Mouse (Mus musculus): ENCODE measurements around the gene Cluap1. TPM values are rescaled to one million over a fixed set of nuclear protein-coding genes. Genes with fewer than 3 reads are reported as not detected.
A peak's percentile ranks its signal among the peaks of the same experiment; 100 is the strongest.

The Cluap1 gene
- polyA plus RNA-seq, 1 experiment: 10.1 TPM

DNA sequence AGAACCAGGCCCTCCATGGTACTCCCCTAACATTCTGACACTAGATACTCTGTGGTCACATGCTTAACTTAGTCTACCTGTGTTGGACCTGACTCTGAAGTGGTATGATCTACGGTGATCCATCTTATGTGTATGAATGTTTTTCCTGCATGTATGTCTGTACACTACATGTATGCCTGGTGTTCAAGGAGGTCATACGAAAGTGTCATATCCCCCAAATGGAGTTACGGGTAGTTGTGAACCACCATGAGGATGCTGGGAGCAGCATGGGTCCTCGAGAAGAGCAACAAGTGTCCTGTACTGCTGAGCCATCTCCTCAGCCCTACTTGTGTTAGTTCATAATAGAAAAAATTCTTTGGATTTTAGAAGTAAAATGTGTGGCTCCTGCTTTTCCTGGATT lies 32.3 kb upstream of the Cluap1 start:
- Histone ChIP-seq H3ac (ENCODE audit: control insufficient read depth, insufficient read length) (no peak overlapping the region), H3K4me2 (ENCODE audit: low read depth) (no peak overlapping the region), H3K27me3 (ENCODE audit: control insufficient read depth, insufficient read depth, insufficient read length) (no peaks in the 10 kb centered on the region), H3K79me2 (ENCODE audit: control insufficient read depth, insufficient read depth) (peaks cover 7% of the 10 kb centered on the region), H3K4me3 (no peak overlapping the region), H3K36me3 (ENCODE audit: control insufficient read depth, insufficient read depth) (peaks cover 12% of the 10 kb centered on the region)
- no peak for TF ChIP-seq POLR2AphosphoS2 (IDR thresholded peaks at IDR 0.05; ENCODE audit: insufficient read length, low read depth)
- no peak for TF ChIP-seq TCF3 (IDR thresholded peaks at IDR 0.05; ENCODE audit: insufficient read length, low read depth)
- TF ChIP-seq TCF12 (IDR thresholded peaks at IDR 0.05; ENCODE audit: insufficient read depth, poor library complexity, severe bottlenecking): no peak
- TF ChIP-seq REST (IDR thresholded peaks at IDR 0.05; ENCODE audit: insufficient read depth, insufficient read length): no peak
- no peak for TF ChIP-seq E2F4 (IDR thresholded peaks at IDR 0.05; ENCODE audit: insufficient read depth)
- TF ChIP-seq USF1 (IDR thresholded peaks at IDR 0.05; ENCODE audit: low read depth): no peak
- TF ChIP-seq CEBPB (IDR thresholded peaks at IDR 0.05; ENCODE audit: insufficient read depth, poor library complexity, severe bottlenecking): no peak
- no peak for TF ChIP-seq SRF (IDR thresholded peaks at IDR 0.05; ENCODE audit: control insufficient read depth, insufficient read length, low read depth)
- no peak for TF ChIP-seq POLR2A (IDR thresholded peaks at IDR 0.05; ENCODE audit: insufficient read length, low read depth)
- no peak for TF ChIP-seq MYOG (IDR thresholded peaks at IDR 0.05; ENCODE audit: control insufficient read depth in 1 of 3, insufficient read depth in 1 of 3, insufficient read length in 2 of 3, low read depth in 2 of 3)
- no peak for TF ChIP-seq MYOD1 (IDR thresholded peaks at IDR 0.05; ENCODE audit: control insufficient read depth in 1 of 3, insufficient read length in 2 of 3, low read depth in 2 of 3)
- no peak for TF ChIP-seq MAX (IDR thresholded peaks at IDR 0.05; ENCODE audit: low read depth)

DNA sequence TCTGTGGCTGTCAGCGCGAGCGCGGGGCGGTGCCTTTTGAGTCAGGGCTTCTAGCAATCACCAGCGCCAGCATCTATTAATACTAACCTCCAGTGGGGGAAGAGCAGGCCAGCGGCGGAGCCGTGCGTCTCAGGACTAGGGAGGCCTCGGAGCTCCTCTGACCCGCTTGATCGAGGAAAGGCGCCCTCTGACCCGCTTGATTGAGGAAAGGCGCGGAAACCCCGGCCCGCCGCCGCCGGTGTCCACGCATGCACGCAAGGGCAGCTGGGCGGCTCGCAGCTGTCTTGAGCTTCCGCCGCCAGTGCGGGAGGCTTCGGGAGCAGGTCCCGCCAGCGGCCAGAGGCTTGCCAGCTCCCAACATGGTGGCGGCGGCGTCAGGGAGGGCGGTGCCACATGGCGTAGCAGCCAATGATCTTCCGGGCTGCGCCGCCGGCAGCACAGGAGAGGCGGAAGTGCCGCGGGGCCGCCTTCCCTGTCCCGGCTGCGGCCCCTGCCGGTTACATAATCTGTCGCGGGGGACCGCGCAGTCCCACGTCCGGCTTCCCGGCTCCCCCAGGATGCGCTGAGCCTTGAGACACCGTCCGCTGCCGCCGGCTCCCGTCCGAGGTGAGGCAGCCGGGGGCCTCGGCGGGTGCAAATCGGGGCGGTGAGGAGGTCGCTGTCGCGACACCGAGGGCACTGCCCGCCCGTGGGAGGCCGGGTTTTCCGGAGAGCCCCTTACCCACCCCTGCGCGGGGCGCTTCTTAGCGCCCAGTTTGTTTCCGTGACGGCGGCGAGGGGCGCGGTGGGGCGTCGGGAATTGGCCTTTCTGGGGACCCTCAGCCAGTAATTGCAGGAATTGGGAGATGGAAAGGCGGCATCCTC lies 24.2 kb upstream of the Cluap1 start, which contains the start of the genes Zfp597 and Gm20695:
Zfp597 (minus strand) TSS at position 361 of the 864 bp plus-strand sequence.
Gm20695 (plus strand) TSS at position 448 of the 864 bp plus-strand sequence.
- H3K27me3 ChIP-seq (ENCODE audit: control insufficient read depth, insufficient read depth, insufficient read length): no peaks in the 10 kb centered on the region
- peaks cover 2% of the 10 kb centered on the region for H3K36me3 ChIP-seq (ENCODE audit: control insufficient read depth, insufficient read depth)
- TF ChIP-seq MYOD1 (IDR thresholded peaks at IDR 0.05; ENCODE audit: control insufficient read depth in 1 of 3, insufficient read length in 2 of 3, low read depth in 2 of 3) (peak in 2 of 3 experiments; percentile 72 to 82), POLR2AphosphoS2 (IDR thresholded peaks at IDR 0.05; ENCODE audit: insufficient read length, low read depth) (peak; percentile 32), REST (IDR thresholded peaks at IDR 0.05; ENCODE audit: insufficient read depth, insufficient read length) (no peak), MAX (IDR thresholded peaks at IDR 0.05; ENCODE audit: low read depth) (no peak), POLR2A (IDR thresholded peaks at IDR 0.05; ENCODE audit: insufficient read length, low read depth) (peak; percentile 59), MYOG (IDR thresholded peaks at IDR 0.05; ENCODE audit: control insufficient read depth in 1 of 3, insufficient read depth in 1 of 3, insufficient read length in 2 of 3, low read depth in 2 of 3) (peak in 2 of 3 experiments; percentile 89 to 92), SRF (IDR thresholded peaks at IDR 0.05; ENCODE audit: control insufficient read depth, insufficient read length, low read depth) (peak; percentile 70)
- peaks cover 55% of the 10 kb centered on the region for H3K79me2 ChIP-seq (ENCODE audit: control insufficient read depth, insufficient read depth)
- H3K4me3 ChIP-seq: peak within 1 kb of the TSS; percentile 75
- peak within 1 kb of the TSS; percentile 87 for H3K4me2 ChIP-seq (ENCODE audit: low read depth)
- H3ac ChIP-seq (ENCODE audit: control insufficient read depth, insufficient read length): peak within 1 kb of the TSS; percentile 66

GRCm38 (mm10) chr16:3885065-3885670 lies 23.4 kb upstream of the Cluap1 start:
- Histone ChIP-seq H3K4me3 (peak overlapping the region; percentile 75), H3K27me3 (ENCODE audit: control insufficient read depth, insufficient read depth, insufficient read length) (no peaks in the 10 kb centered on the region), H3ac (ENCODE audit: control insufficient read depth, insufficient read length) (peak overlapping the region; percentile 66), H3K4me2 (ENCODE audit: low read depth) (peak overlapping the region; percentile 87), H3K79me2 (ENCODE audit: control insufficient read depth, insufficient read depth) (peaks cover 58% of the 10 kb centered on the region), H3K36me3 (ENCODE audit: control insufficient read depth, insufficient read depth) (no peaks in the 10 kb centered on the region)
- TF ChIP-seq USF1 (IDR thresholded peaks at IDR 0.05; ENCODE audit: low read depth) (no peak), POLR2A (IDR thresholded peaks at IDR 0.05; ENCODE audit: insufficient read length, low read depth) (no peak), MYOD1 (IDR thresholded peaks at IDR 0.05; ENCODE audit: control insufficient read depth in 1 of 3, insufficient read length in 2 of 3, low read depth in 2 of 3) (no peak), MAX (IDR thresholded peaks at IDR 0.05; ENCODE audit: low read depth) (no peak), MYOG (IDR thresholded peaks at IDR 0.05; ENCODE audit: control insufficient read depth in 1 of 3, insufficient read depth in 1 of 3, insufficient read length in 2 of 3, low read depth in 2 of 3) (no peak), REST (IDR thresholded peaks at IDR 0.05; ENCODE audit: insufficient read depth, insufficient read length) (no peak), CEBPB (IDR thresholded peaks at IDR 0.05; ENCODE audit: insufficient read depth, poor library complexity, severe bottlenecking) (no peak), TCF3 (IDR thresholded peaks at IDR 0.05; ENCODE audit: insufficient read length, low read depth) (no peak), E2F4 (IDR thresholded peaks at IDR 0.05; ENCODE audit: insufficient read depth) (no peak), SRF (IDR thresholded peaks at IDR 0.05; ENCODE audit: control insufficient read depth, insufficient read length, low read depth) (no peak), POLR2AphosphoS2 (IDR thresholded peaks at IDR 0.05; ENCODE audit: insufficient read length, low read depth) (no peak), TCF12 (IDR thresholded peaks at IDR 0.05; ENCODE audit: insufficient read depth, poor library complexity, severe bottlenecking) (no peak)

GRCm38 (mm10) chr16:3891621-3892295 lies 16.8 kb upstream of the Cluap1 start:
- TF ChIP-seq MAX (IDR thresholded peaks at IDR 0.05; ENCODE audit: low read depth): no peak
- TF ChIP-seq POLR2AphosphoS2 (IDR thresholded peaks at IDR 0.05; ENCODE audit: insufficient read length, low read depth): no peak
- TF ChIP-seq MYOD1 (IDR thresholded peaks at IDR 0.05; ENCODE audit: control insufficient read depth in 1 of 3, insufficient read length in 2 of 3, low read depth in 2 of 3): no peak
- TF ChIP-seq CEBPB (IDR thresholded peaks at IDR 0.05; ENCODE audit: insufficient read depth, poor library complexity, severe bottlenecking): no peak
- TF ChIP-seq MYOG (IDR thresholded peaks at IDR 0.05; ENCODE audit: control insufficient read depth in 1 of 3, insufficient read depth in 1 of 3, insufficient read length in 2 of 3, low read depth in 2 of 3): no peak
- no peak for TF ChIP-seq REST (IDR thresholded peaks at IDR 0.05; ENCODE audit: insufficient read depth, insufficient read length)
- no peak for TF ChIP-seq TCF12 (IDR thresholded peaks at IDR 0.05; ENCODE audit: insufficient read depth, poor library complexity, severe bottlenecking)
- TF ChIP-seq TCF3 (IDR thresholded peaks at IDR 0.05; ENCODE audit: insufficient read length, low read depth): no peak
- no peak for TF ChIP-seq USF1 (IDR thresholded peaks at IDR 0.05; ENCODE audit: low read depth)
- no peak for TF ChIP-seq E2F4 (IDR thresholded peaks at IDR 0.05; ENCODE audit: insufficient read depth)
- no peak for TF ChIP-seq SRF (IDR thresholded peaks at IDR 0.05; ENCODE audit: control insufficient read depth, insufficient read length, low read depth)
- TF ChIP-seq POLR2A (IDR thresholded peaks at IDR 0.05; ENCODE audit: insufficient read length, low read depth): no peak
- no peak overlapping the region for H3K4me2 ChIP-seq (ENCODE audit: low read depth)
- H3K4me3 ChIP-seq: no peak overlapping the region
- H3ac ChIP-seq (ENCODE audit: control insufficient read depth, insufficient read length): no peak overlapping the region
- H3K36me3 ChIP-seq (ENCODE audit: control insufficient read depth, insufficient read depth): peaks cover 7% of the 10 kb centered on the region
- peaks cover 34% of the 10 kb centered on the region for H3K79me2 ChIP-seq (ENCODE audit: control insufficient read depth, insufficient read depth)
- H3K27me3 ChIP-seq (ENCODE audit: control insufficient read depth, insufficient read depth, insufficient read length): no peaks in the 10 kb centered on the region

All from myocyte (in vitro differentiated cells).